Mouse (Mus musculus): ENCODE data around the gene Gm20388. TPM values are rescaled to one million over a fixed set of nuclear protein-coding genes. Genes with fewer than 3 reads are reported as not detected.

The Gm20388 gene
- polyA plus RNA-seq, 1 experiment from 2014 or later = not detected

- Histone ChIP-seq H3K27ac (peak overlapping the region; percentile 34; the same call in 1 of the 2 replicates), H3K9ac (0 out of 2 replicates have a peak overlapping the region, but pooled peaks have one; percentile 7), H3K27me3 (no peaks in the 10 kb centered on the region), H3K4me1 (peaks cover 19% of the 10 kb centered on the region), H3K4me2 (no peak overlapping the region), H3K36me3 (no peaks in the 10 kb centered on the region), H3K9me3 (no peaks in the 10 kb centered on the region), H3K4me3 (no peak overlapping the region)
- ATAC-seq (ENCODE audit: insufficient number of reproducible peaks, insufficient read depth, low FRiP score, low TSS enrichment, low read depth) = no peak
- 38% methylated on average over 6 of the region's 6 CpGs for WGBS
These were observed 692.0 kb downstream of the Gm20388 start for GRCm38 (mm10) chr8:120602672-120603071.

DNA sequence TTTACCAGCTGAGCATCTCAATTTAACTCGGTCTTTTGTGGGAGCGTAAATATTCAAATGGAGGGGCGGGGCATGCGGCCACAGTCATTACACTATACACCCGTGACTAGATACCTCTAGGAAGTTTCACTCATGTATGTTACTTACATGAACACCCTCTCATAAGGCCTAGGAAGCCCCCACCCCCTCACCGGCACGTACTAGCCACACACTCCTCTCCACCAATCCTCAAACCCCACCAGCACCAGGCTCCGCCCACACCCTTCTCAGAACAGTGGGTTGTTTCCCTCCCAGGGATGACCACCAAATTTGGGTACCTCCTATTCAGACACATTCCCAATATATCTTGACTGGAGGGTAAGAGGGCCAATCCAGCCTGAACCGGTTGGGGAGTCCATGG is 696.8 kb downstream of the Gm20388 start:
- 83% methylated on average over 9 of the region's 9 CpGs for WGBS

GRCm38 (mm10) chr8:120607885-120608284 is 697.2 kb downstream of the Gm20388 start:
- H3K27ac ChIP-seq = no peak overlapping the region
- H3K4me3 ChIP-seq = no peak overlapping the region
- H3K4me2 ChIP-seq = no peak overlapping the region
- H3K27me3 ChIP-seq = no peaks in the 10 kb centered on the region
- WGBS = 15% methylated on average over 7 of the region's 7 CpGs
- no peak for ATAC-seq (ENCODE audit: insufficient number of reproducible peaks, insufficient read depth, low FRiP score, low TSS enrichment, low read depth)
- H3K9me3 ChIP-seq = no peaks in the 10 kb centered on the region
- no peaks in the 10 kb centered on the region for H3K36me3 ChIP-seq
- peaks cover 2% of the 10 kb centered on the region for H3K4me1 ChIP-seq
- no peak overlapping the region for H3K9ac ChIP-seq

More for the DNA sequence above, 696.8 kb downstream of the Gm20388 start:
- Histone ChIP-seq H3K27ac (no peak overlapping the region), H3K9ac (no peak overlapping the region), H3K36me3 (no peaks in the 10 kb centered on the region), H3K4me2 (no peak overlapping the region), H3K4me3 (no peak overlapping the region), H3K27me3 (no peaks in the 10 kb centered on the region), H3K9me3 (no peaks in the 10 kb centered on the region), H3K4me1 (peaks cover 6% of the 10 kb centered on the region)
- ATAC-seq (ENCODE audit: insufficient number of reproducible peaks, insufficient read depth, low FRiP score, low TSS enrichment, low read depth) = no peak

GRCm38 (mm10) chr8:120610824-120611223 is 700.2 kb downstream of the Gm20388 start:
- no peak overlapping the region for H3K27ac ChIP-seq
- H3K9ac ChIP-seq = no peak overlapping the region
- H3K36me3 ChIP-seq = no peaks in the 10 kb centered on the region
- no peak overlapping the region for H3K4me3 ChIP-seq
- no peak overlapping the region for H3K4me2 ChIP-seq
- H3K9me3 ChIP-seq = no peaks in the 10 kb centered on the region
- WGBS = 87% methylated on average over 6 of the region's 6 CpGs
- ATAC-seq (ENCODE audit: insufficient number of reproducible peaks, insufficient read depth, low FRiP score, low TSS enrichment, low read depth) = no peak
- peaks cover 4% of the 10 kb centered on the region; the same call in 1 of the 2 replicates for H3K4me1 ChIP-seq
- no peaks in the 10 kb centered on the region for H3K27me3 ChIP-seq

DNA sequence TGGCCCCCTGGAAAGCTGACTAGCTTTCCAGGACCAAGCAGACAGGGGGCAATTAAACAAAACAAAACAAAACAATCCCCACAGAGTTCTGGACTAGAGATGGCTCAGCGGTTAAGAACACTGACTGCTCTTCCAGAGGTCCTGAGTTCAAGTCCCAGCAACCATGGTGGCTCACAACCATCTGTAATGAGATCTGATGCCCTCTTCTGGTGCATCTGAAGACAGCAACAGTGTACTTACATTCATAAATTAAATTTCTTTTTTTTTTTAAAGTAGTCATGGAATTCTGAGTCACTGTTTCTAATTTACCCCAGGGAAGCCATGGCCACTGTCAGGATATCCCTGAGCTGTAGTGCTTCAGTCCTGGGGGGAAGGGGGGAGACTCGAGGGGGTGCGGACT is 703.9 kb downstream of the Gm20388 start:
- no peak for ATAC-seq (ENCODE audit: insufficient number of reproducible peaks, insufficient read depth, low FRiP score, low TSS enrichment, low read depth)
- H3K36me3 ChIP-seq = no peaks in the 10 kb centered on the region
- H3K4me1 ChIP-seq = peaks cover 21% of the 10 kb centered on the region
- no peak overlapping the region for H3K9ac ChIP-seq
- 79% methylated on average over 3 of the region's 3 CpGs for WGBS
- no peak overlapping the region for H3K27ac ChIP-seq
- no peaks in the 10 kb centered on the region for H3K9me3 ChIP-seq
- H3K4me2 ChIP-seq = no peak overlapping the region
- H3K4me3 ChIP-seq = no peak overlapping the region
- no peaks in the 10 kb centered on the region for H3K27me3 ChIP-seq

GRCm38 (mm10) chr8:120616663-120617626 is 706.3 kb downstream of the Gm20388 start:
- Histone ChIP-seq H3K4me3 (no peak overlapping the region), H3K27ac (no peak overlapping the region), H3K27me3 (no peaks in the 10 kb centered on the region), H3K36me3 (no peaks in the 10 kb centered on the region), H3K4me1 (peaks cover 23% of the 10 kb centered on the region), H3K4me2 (no peak overlapping the region), H3K9ac (no peak overlapping the region), H3K9me3 (no peaks in the 10 kb centered on the region)
- WGBS = 22% methylated on average over 7 of the region's 8 CpGs
- ATAC-seq (ENCODE audit: insufficient number of reproducible peaks, insufficient read depth, low FRiP score, low TSS enrichment, low read depth) = no peak

DNA sequence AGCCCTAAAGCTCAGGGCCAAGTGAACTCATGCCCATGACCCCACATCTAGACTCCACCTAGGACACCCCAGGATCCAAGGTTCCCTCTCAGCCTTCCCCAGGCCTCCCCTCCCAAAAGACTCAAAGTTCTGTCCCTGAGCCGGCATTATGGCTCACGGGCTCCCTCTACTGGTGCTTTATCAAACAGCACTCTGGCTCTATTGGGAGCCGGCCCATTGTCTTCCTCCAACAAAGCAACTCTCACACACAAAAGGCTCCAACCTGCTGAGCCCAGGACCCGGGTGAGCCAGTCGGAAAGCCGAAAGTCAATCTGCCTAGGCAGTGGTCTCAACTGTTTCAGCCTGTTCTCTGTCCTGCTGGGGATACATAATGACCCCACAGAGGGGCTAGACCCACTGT is 707.5 kb downstream of the Gm20388 start:
- Histone ChIP-seq H3K9ac (no peak overlapping the region), H3K27me3 (no peaks in the 10 kb centered on the region), H3K36me3 (no peaks in the 10 kb centered on the region), H3K4me2 (peak overlapping the region; percentile 33), H3K9me3 (no peaks in the 10 kb centered on the region), H3K27ac (no peak overlapping the region), H3K4me3 (no peak overlapping the region), H3K4me1 (peaks cover 25% of the 10 kb centered on the region)
- 0 out of 2 replicates have a peak, but pooled peaks have one; percentile 10 for ATAC-seq (ENCODE audit: insufficient number of reproducible peaks, insufficient read depth, low FRiP score, low TSS enrichment, low read depth)
- WGBS = 1% methylated on average over 6 of the region's 6 CpGs

GRCm38 (mm10) chr8:120619235-120620180 is 708.9 kb downstream of the Gm20388 start:
- 68% methylated on average over 11 of the region's 11 CpGs for WGBS
- Histone ChIP-seq H3K27me3 (no peaks in the 10 kb centered on the region), H3K4me1 (peaks cover 25% of the 10 kb centered on the region), H3K4me3 (no peak overlapping the region), H3K27ac (no peak overlapping the region), H3K4me2 (no peak overlapping the region), H3K9me3 (no peaks in the 10 kb centered on the region), H3K36me3 (no peaks in the 10 kb centered on the region), H3K9ac (no peak overlapping the region)
- no peak for ATAC-seq (ENCODE audit: insufficient number of reproducible peaks, insufficient read depth, low FRiP score, low TSS enrichment, low read depth)

DNA sequence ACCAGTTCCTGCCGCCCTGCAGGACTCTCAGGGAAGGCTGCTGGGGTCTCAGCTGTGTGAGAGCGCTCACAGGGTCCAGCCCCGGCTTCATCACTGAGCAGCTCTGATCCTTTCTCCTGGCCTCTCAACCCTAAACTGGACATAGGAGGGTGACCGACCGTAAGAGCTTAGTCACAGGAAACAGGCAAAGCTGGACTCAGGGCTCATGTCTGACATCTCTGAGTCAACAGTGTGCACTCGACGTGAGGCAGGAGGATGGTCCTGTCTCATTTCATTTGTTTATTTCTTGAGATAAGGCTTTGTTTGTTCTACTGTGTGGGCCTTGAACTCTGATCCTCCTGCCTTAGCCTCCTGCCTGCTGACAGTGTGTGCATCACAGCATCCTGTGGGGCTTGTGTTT is 709.8 kb downstream of the Gm20388 start:
- Histone ChIP-seq H3K9ac (no peak overlapping the region), H3K27me3 (no peaks in the 10 kb centered on the region), H3K4me3 (no peak overlapping the region), H3K9me3 (no peaks in the 10 kb centered on the region), H3K4me2 (no peak overlapping the region), H3K4me1 (peaks cover 24% of the 10 kb centered on the region), H3K27ac (no peak overlapping the region), H3K36me3 (no peaks in the 10 kb centered on the region)
- no peak for ATAC-seq (ENCODE audit: insufficient number of reproducible peaks, insufficient read depth, low FRiP score, low TSS enrichment, low read depth)
- 47% methylated on average over 7 of the region's 7 CpGs for WGBS

- H3K36me3 ChIP-seq = no peaks in the 10 kb centered on the region
- H3K9ac ChIP-seq = no peak overlapping the region
- H3K9me3 ChIP-seq = no peaks in the 10 kb centered on the region
- H3K27ac ChIP-seq = no peak overlapping the region
- no peak overlapping the region for H3K4me2 ChIP-seq
- no peaks in the 10 kb centered on the region for H3K27me3 ChIP-seq
- ATAC-seq (ENCODE audit: insufficient number of reproducible peaks, insufficient read depth, low FRiP score, low TSS enrichment, low read depth) = no peak
- 65% methylated on average over 14 of the region's 14 CpGs for WGBS
- H3K4me1 ChIP-seq = peaks cover 14% of the 10 kb centered on the region
- no peak overlapping the region for H3K4me3 ChIP-seq
These were observed 711.5 kb downstream of the Gm20388 start for GRCm38 (mm10) chr8:120622161-120622560.

- no peak overlapping the region for H3K4me3 ChIP-seq
- 0 out of 2 replicates have a peak, but pooled peaks cover 4% of the 10 kb centered on the region for H3K4me1 ChIP-seq
- no peak for ATAC-seq (ENCODE audit: insufficient number of reproducible peaks, insufficient read depth, low FRiP score, low TSS enrichment, low read depth)
- H3K4me2 ChIP-seq = no peak overlapping the region
- no peaks in the 10 kb centered on the region for H3K36me3 ChIP-seq
- H3K27ac ChIP-seq = no peak overlapping the region
- no peaks in the 10 kb centered on the region for H3K9me3 ChIP-seq
- no peak overlapping the region for H3K9ac ChIP-seq
- H3K27me3 ChIP-seq = no peaks in the 10 kb centered on the region
- WGBS = 35% methylated on average over 2 of the region's 2 CpGs
These were observed 713.0 kb downstream of the Gm20388 start for GRCm38 (mm10) chr8:120623608-120624007.
